Mouse (Mus musculus) forebrain, embryonic 10.5 days (tissue): ENCODE results near the gene Gm4756. TPM values are rescaled to one million over a fixed set of nuclear protein-coding genes. Genes with fewer than 3 reads are reported as not detected.

ENCODE experiments used
- DNase-seq: peaks from one replicate; pipeline ENCODE4 v3.0.0-alpha.2; 2017; ENCODE audit warnings: low spot score; ENCODE audit errors: extremely low spot score
- H3K27ac ChIP-seq: fragments of 300-500 bp; sonication (generic); 2 replicates; pipeline ENCODE4 v1.5.1; 2016; ENCODE audit warnings: mild to moderate bottlenecking
- H3K27me3 ChIP-seq: fragments of 300-500 bp; sonication (generic); 2 replicates; pipeline ENCODE4 v1.6.1; 2016; ENCODE audit warnings: mild to moderate bottlenecking; ENCODE audit not compliant: poor library complexity, severe bottlenecking
- H3K36me3 ChIP-seq: fragments of 300-500 bp; sonication (generic); replicated peaks from 2 replicates; pipeline ENCODE4 v1.6.1; 2016; ENCODE audit warnings: mild to moderate bottlenecking, moderate library complexity
- H3K4me1 ChIP-seq: fragments of 300-500 bp; sonication (generic); 2 replicates; pipeline ENCODE4 v1.6.1; 2016
- H3K4me3 ChIP-seq: fragments of 300-500 bp; sonication (generic); 2 replicates; pipeline ENCODE4 v1.5.1; 2016; ENCODE audit warnings: mild to moderate bottlenecking, moderate library complexity
- H3K9me3 ChIP-seq: fragments of 300-500 bp; sonication (generic); 2 replicates; pipeline ENCODE4 v1.6.1; 2016; ENCODE audit warnings: mild to moderate bottlenecking, moderate library complexity
- WGBS: fragments of 180-500 bp; shearing (Covaris S2); methylation state at CpG from one replicate; pipeline ENCODE4 v1.1.7; 2016; 5-methylcytosine and 5-hydroxymethylcytosine counted together
- polyA plus RNA-seq: library from polyadenylated mRNA; unstranded; fragments of >200 nt; fragmentation: Nextera tagmentation; extraction: Ambion mirVana; gene quantifications from 2 replicates; pipeline ENCODE4 v1.2.1, GENCODE M21; 2016

Gm4756 gene
- polyA plus RNA-seq, 1 experiment from 2014 or later: not detected

- DNase-seq: no peak
- 84% methylated on average over 7 of the region's 7 CpGs for WGBS
- Histone ChIP-seq H3K9me3 (no peaks in the 10 kb centered on the region), H3K36me3 (no peaks in the 10 kb centered on the region), H3K27ac (no peak overlapping the region), H3K4me1 (0 out of 2 replicates have a peak, but pooled peaks cover 1% of the 10 kb centered on the region), H3K4me3 (no peak overlapping the region), H3K27me3 (no peaks in the 10 kb centered on the region)
Measured at GRCm38 (mm10) chr12:72674079-72674797, 24.8 kb upstream of the Gm4756 start.

DNA sequence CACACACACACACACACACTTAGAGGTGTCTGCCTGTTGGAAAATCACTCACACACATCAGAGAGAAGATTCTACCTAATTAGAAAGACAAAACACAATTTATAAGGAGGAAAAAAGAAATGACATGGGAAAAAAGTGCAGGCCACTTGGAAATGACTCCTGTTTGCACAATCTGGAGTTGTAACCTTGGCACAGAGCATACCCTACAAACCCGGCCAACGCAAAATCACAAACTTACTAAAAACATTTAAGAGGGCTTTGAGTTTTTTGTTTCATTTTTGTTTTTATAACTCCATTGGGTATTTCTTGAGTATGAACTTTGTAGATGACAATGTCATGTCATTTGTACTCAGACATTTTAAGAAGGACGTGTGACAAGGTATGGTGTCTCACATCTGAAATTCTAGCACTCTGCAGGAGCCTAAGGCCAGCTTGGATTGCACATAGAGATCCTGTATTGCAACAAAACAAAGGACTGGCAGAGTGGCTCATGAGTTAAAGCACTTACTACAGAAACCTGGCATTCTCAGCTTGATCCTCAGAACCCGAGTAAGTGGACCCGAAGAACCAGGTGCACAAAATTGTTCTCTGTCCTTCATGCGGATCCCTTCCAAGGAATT is 22.2 kb upstream of the Gm4756 start:
- Histone ChIP-seq H3K27ac (no peak overlapping the region), H3K4me1 (0 out of 2 replicates have a peak, but pooled peaks cover 4% of the 10 kb centered on the region), H3K36me3 (no peaks in the 10 kb centered on the region), H3K4me3 (no peak overlapping the region), H3K9me3 (no peaks in the 10 kb centered on the region), H3K27me3 (no peaks in the 10 kb centered on the region)
- no peak for DNase-seq
- 92% methylated on average over 6 of the region's 6 CpGs for WGBS

DNA sequence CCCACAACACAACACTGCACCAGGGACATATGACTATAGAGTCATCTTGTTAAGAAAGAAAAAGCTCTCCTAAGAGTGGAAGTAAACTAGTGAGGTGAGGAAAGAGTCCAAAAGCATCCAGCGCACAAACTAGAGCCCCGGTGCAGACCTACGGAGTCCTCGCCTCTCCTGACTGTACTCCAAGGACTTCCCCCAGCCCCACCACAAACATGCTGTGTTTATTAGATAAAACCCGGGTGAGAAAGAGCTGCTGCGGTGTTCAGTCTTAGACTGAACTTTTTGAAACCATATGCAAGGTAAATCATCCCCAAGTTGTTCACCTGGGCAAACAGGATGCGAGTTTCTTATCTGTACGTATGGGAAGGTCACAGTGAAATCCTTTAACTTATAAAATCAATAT is 21.5 kb upstream of the Gm4756 start:
- 93% methylated on average over 8 of the region's 8 CpGs for whole genome bisulfite sequencing
- no peak overlapping the region for H3K27ac ChIP-seq
- DNase-seq: no peak
- no peak overlapping the region for H3K4me3 ChIP-seq
- H3K9me3 ChIP-seq: no peaks in the 10 kb centered on the region
- peaks cover 4% of the 10 kb centered on the region for H3K27me3 ChIP-seq
- H3K4me1 ChIP-seq: 0 out of 2 replicates have a peak, but pooled peaks cover 4% of the 10 kb centered on the region
- no peaks in the 10 kb centered on the region for H3K36me3 ChIP-seq

- DNase-seq: no peak
- WGBS: 78% methylated on average over 10 of the region's 10 CpGs
- Histone ChIP-seq H3K9me3 (no peaks in the 10 kb centered on the region), H3K27ac (no peak overlapping the region), H3K36me3 (no peaks in the 10 kb centered on the region), H3K27me3 (peaks cover 25% of the 10 kb centered on the region), H3K4me1 (peaks cover 22% of the 10 kb centered on the region), H3K4me3 (no peak overlapping the region)
Measured at GRCm38 (mm10) chr12:72667868-72668469, 18.5 kb upstream of the Gm4756 start.

GRCm38 (mm10) chr12:72666015-72666414 is 16.6 kb upstream of the Gm4756 start:
- DNase-seq: no peak
- Histone ChIP-seq H3K9me3 (no peaks in the 10 kb centered on the region), H3K27me3 (peaks cover 26% of the 10 kb centered on the region), H3K4me1 (peaks cover 22% of the 10 kb centered on the region), H3K36me3 (no peaks in the 10 kb centered on the region), H3K27ac (no peak overlapping the region), H3K4me3 (no peak overlapping the region)
- WGBS: 87% methylated on average over 5 of the region's 5 CpGs

GRCm38 (mm10) chr12:72664735-72665337 is 15.4 kb upstream of the Gm4756 start, which contains the start of gene Dhrs7:
Gene Dhrs7 (minus strand): TSS chr12:72664909.
- Histone ChIP-seq H3K9me3 (no peaks in the 10 kb centered on the region), H3K4me3 (peak within 1 kb of the TSS; percentile 63), H3K27ac (peak within 1 kb of the TSS; percentile 75), H3K27me3 (peaks cover 26% of the 10 kb centered on the region), H3K4me1 (peaks cover 22% of the 10 kb centered on the region), H3K36me3 (no peaks in the 10 kb centered on the region)
- WGBS: 4% methylated on average over 33 of the region's 33 CpGs
- peak; percentile 76 for DNase-seq

DNA sequence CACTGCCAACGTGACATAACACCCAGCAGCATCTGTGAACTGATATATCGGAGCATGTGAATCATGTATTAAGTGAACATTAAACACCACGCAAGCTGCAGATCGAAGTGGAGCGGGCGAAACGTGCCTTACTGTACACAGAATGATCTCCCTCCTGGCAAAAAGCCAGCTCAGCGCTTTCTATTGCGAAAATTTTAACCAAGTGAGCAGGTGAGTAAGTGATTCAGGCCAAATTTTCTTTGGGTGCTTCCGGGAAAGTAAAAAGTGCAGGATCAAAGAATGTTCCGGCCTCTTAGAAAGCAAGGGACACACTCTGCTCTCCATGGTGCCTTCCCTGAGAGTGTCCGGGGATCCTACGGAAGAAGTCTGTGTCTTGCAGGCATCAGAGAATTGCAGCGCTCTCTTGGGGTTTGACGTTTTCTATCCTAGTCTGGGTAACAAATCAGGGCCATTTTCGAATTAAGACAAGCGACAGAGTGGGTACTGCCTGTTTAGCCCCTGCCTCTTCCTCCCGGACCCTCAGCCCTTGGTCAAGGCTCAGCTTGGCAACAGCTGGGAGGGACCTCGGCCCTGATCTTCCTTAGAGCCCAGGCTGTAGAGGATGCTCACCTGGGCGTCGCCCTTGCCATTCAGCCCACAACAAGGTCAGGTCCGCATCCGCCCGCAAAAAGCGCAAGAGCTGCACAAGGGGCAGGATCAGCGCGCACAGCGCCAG is 14.7 kb upstream of the Gm4756 start:
- Histone ChIP-seq H3K4me1 (peaks cover 22% of the 10 kb centered on the region), H3K36me3 (no peaks in the 10 kb centered on the region), H3K27ac (peak overlapping the region; percentile 75), H3K4me3 (peak overlapping the region; percentile 63), H3K27me3 (peaks cover 26% of the 10 kb centered on the region), H3K9me3 (no peaks in the 10 kb centered on the region)
- WGBS: 15% methylated on average over 28 of the region's 28 CpGs
- no peak for DNase-seq

DNA sequence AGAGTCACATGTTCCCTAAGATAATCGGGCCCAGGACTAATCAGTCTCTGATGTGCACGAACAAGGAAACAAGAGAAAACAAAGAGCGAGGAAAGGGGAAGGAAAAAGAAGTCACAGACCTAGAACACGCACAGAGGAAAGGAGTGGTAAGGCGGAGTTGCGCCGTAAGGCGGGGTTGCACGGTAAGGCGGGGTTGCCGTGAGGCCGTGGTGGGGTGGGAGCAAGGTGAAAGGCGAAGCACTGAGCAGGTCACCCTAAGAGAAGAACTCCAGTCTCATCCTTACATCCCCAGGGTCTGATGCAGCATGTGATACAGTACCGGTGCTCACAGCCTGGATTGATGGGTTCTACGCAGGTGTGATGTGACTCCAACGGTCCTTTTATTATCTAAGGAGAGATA is 6.3 kb upstream of the Gm4756 start:
- no peaks in the 10 kb centered on the region for H3K36me3 ChIP-seq
- no peaks in the 10 kb centered on the region for H3K4me1 ChIP-seq
- no peak overlapping the region for H3K27ac ChIP-seq
- no peak overlapping the region for H3K4me3 ChIP-seq
- H3K9me3 ChIP-seq: no peaks in the 10 kb centered on the region
- WGBS: 94% methylated on average over 16 of the region's 16 CpGs
- no peaks in the 10 kb centered on the region for H3K27me3 ChIP-seq
- DNase-seq: no peak

- WGBS: 27% methylated on average over 4 of the region's 4 CpGs
Measured at GRCm38 (mm10) chr12:72654698-72655097, 5.2 kb upstream of the Gm4756 start.

GRCm38 (mm10) chr12:72648921-72649320 is 540 bp downstream of the Gm4756 start:
- 92% methylated on average over 14 of the region's 14 CpGs for WGBS
- no peaks in the 10 kb centered on the region for H3K36me3 ChIP-seq
- no peaks in the 10 kb centered on the region for H3K27me3 ChIP-seq
- no peak overlapping the region for H3K27ac ChIP-seq
- no peak overlapping the region for H3K4me3 ChIP-seq
- no peak for DNase-seq
- no peaks in the 10 kb centered on the region for H3K4me1 ChIP-seq
- H3K9me3 ChIP-seq: no peaks in the 10 kb centered on the region

More at GRCm38 (mm10) chr12:72654698-72655097, 5.2 kb upstream of the Gm4756 start:
- Histone ChIP-seq H3K4me1 (no peaks in the 10 kb centered on the region), H3K27ac (no peak overlapping the region), H3K27me3 (no peaks in the 10 kb centered on the region), H3K36me3 (no peaks in the 10 kb centered on the region), H3K9me3 (no peaks in the 10 kb centered on the region), H3K4me3 (no peak overlapping the region)
- DNase-seq: peak; percentile 53

GRCm38 (mm10) chr12:72638025-72638424 is 11.4 kb downstream of the Gm4756 start:
- no peak for DNase-seq
- H3K27me3 ChIP-seq: no peaks in the 10 kb centered on the region
- H3K27ac ChIP-seq: no peak overlapping the region
- H3K36me3 ChIP-seq: no peaks in the 10 kb centered on the region
- H3K4me1 ChIP-seq: no peaks in the 10 kb centered on the region
- WGBS: 87% methylated on average over 3 of the region's 3 CpGs
- no peak overlapping the region for H3K4me3 ChIP-seq
- H3K9me3 ChIP-seq: peaks cover 44% of the 10 kb centered on the region

DNA sequence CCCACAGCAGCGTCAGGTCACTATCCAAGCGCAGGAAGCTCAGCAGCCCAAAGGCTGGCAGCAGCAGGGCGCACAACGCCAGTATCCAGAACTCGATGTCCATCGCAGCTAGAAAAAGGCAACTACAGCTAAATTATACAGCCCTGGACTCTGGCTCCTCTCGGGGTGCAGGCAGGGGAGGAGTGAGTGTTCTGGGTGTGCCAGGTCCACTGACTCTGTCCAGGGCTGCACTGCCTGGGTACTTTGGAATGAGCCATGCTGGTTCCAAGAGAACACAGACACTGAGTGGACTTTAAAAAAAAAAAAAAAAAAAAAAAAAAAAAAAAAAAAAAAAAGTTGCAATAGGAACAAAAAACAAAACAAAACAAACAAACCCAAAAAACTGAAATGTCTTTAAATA is 20.7 kb downstream of the Gm4756 start:
- H3K27me3 ChIP-seq: no peaks in the 10 kb centered on the region
- WGBS: 92% methylated on average over 7 of the region's 7 CpGs
- H3K36me3 ChIP-seq: no peaks in the 10 kb centered on the region
- H3K27ac ChIP-seq: no peak overlapping the region
- no peaks in the 10 kb centered on the region; the same call in 1 of the 2 replicates for H3K9me3 ChIP-seq
- H3K4me3 ChIP-seq: no peak overlapping the region
- H3K4me1 ChIP-seq: no peaks in the 10 kb centered on the region
- no peak for DNase-seq
